23 mouse cellular contexts compared by ENCODE assay signal in the genomic region with DNA sequence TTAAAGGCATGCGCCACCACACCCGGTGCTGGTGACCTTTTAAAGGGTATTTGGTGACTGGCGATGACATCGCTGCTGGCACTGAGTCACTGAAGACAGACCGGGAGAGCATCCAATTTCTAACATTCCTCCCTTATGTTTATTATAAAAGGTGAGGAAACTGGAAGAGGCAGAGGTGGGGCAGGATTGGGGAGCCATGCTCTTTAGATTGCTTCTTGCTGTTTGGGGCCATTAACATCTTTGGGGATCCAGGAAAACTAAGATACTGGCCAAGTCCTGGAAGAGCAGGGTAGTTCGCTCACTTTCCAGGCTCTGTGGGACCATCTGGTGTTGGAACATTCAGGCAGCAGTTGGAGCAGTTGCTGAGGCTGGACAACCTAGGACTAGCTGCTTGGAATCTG. TPM values are rescaled to one million over a fixed set of nuclear protein-coding genes. Genes with fewer than 3 reads are reported as not detected.
DNase-seq lines count a peak whose midpoint lies in the region; ATAC-seq lines count a peak whose summit lies in the region.
"Had no signal": no experiment of that assay in that cellular context is flagged by ENCODE, and none has a peak within 500 bp of the region (broad histone marks: within the 10 kb centered on the region; RNA-seq: fewer than 3 reads in every experiment).

No protein-coding gene starts in this region.

- H3K4me3 ChIP-seq in kidney, embryonic 15.5 days (replicated peaks): no peak overlapping the region
- H3K4me3 ChIP-seq: gastrocnemius, adult 2 months; hindbrain, embryonic 12.5 days; limb, embryonic 13.5 days; liver, embryonic 15.5 days; neural tube, embryonic 15.5 days had no signal

- ATAC-seq in kidney, embryonic 15.5 days (replicated peaks; ENCODE audit: low FRiP score): no peak
- ATAC-seq: forebrain, postnatal 0 days; midbrain, embryonic 16.5 days had no signal

- no peak overlapping the region for H3K4me2 ChIP-seq in kidney, embryonic 15.5 days
- H3K4me2 ChIP-seq: heart, embryonic 11.5 days; hindbrain, embryonic 12.5 days; limb, embryonic 13.5 days; liver, embryonic 15.5 days; neural tube, embryonic 15.5 days had no signal

- no peak overlapping the region for H3K9ac ChIP-seq in kidney, embryonic 15.5 days
- H3K9ac ChIP-seq: forebrain, postnatal 0 days; hindbrain, embryonic 12.5 days; limb, embryonic 13.5 days; liver, embryonic 15.5 days; neural tube, embryonic 15.5 days had no signal

- H3K27ac ChIP-seq in kidney, embryonic 15.5 days: no peak overlapping the region
- H3K27ac ChIP-seq: gastrocnemius, adult 2 months; hindbrain, embryonic 12.5 days; limb, embryonic 13.5 days; liver, embryonic 15.5 days; neural tube, embryonic 15.5 days had no signal

- DNase-seq in adrenal gland, postnatal 14 days: peak; percentile 47
- no peak for DNase-seq in adrenal gland, adult 18-20 months (ENCODE audit: low spot score in 2 of 2)
- DNase-seq in lung, postnatal 10 days: peak; percentile 38
- no peak for DNase-seq in lung, adult 18-20 months
- DNase-seq in cerebellum, adult 8-10 months: peak; percentile 58
- no peak for DNase-seq in left cerebral cortex, adult 18-20 months (ENCODE audit: low spot score in 2 of 2)
- no peak for DNase-seq in gastrocnemius, adult 8-10 months (ENCODE audit: low spot score in 2 of 2)
- DNase-seq: B cell, adult 2 months; embryo, embryonic 11 days; forebrain, postnatal 0 days; gastrocnemius, adult 2 months; heart, postnatal 10 days; kidney, adult 8-10 months; kidney, postnatal 36 days; layer of hippocampus, adult 9-11 months; thymus, adult 2 months had no signal

- H3K4me1 ChIP-seq in kidney, embryonic 15.5 days: peaks cover 6% of the 10 kb centered on the region; the same call in 1 of the 2 replicates
- H3K4me1 ChIP-seq: hindbrain, embryonic 12.5 days; limb, embryonic 13.5 days; liver, embryonic 15.5 days; neural tube, embryonic 15.5 days had no signal

- H3K9me3 ChIP-seq in kidney, embryonic 15.5 days (replicated peaks): no peaks in the 10 kb centered on the region
- H3K9me3 ChIP-seq: hindbrain, embryonic 12.5 days; limb, embryonic 13.5 days; liver, embryonic 15.5 days; neural tube, embryonic 15.5 days had no signal

- WGBS in kidney, embryonic 15.5 days: 85% methylated on average over 6 of the region's 6 CpGs

- no peaks in the 10 kb centered on the region; the same call in 1 of the 2 replicates for H3K27me3 ChIP-seq in kidney, embryonic 15.5 days
- H3K27me3 ChIP-seq: hindbrain, embryonic 12.5 days; limb, embryonic 13.5 days; liver, embryonic 15.5 days had no signal

- no peaks in the 10 kb centered on the region for H3K36me3 ChIP-seq in kidney, embryonic 15.5 days
- H3K36me3 ChIP-seq: hindbrain, embryonic 12.5 days; limb, embryonic 13.5 days; liver, embryonic 15.5 days; neural tube, embryonic 15.5 days had no signal

RNA-seq across cellular contexts. Expression of a gene that starts 5.7 kb away (rescaled TPM):
- 55.3 and 58.7 TPM in 2 replicates for total RNA-seq in adrenal gland, postnatal 14 days (2021)
- total RNA-seq in adrenal gland, adult 18-20 months (2021): 10 to 100 TPM; 79.7 to 83.3 TPM
- total RNA-seq in left cerebral cortex, adult 18-20 months (2021): 10 to 100 TPM; 90.4 to 92.7 TPM
- total RNA-seq in gastrocnemius, adult 8-10 months (2022): 10 to 100 TPM; 48.2 to 56.8 (median 51.2) TPM
- polyA plus RNA-seq in kidney, embryonic 15.5 days (2015; fragmentation: Nextera tagmentation; extraction: Ambion mirVana): 93.2 and 105 TPM in 2 replicates

RNA-seq across cellular contexts. Expression of a gene that starts 31.7 kb away (rescaled TPM):
- total RNA-seq in adrenal gland, postnatal 14 days (2021): 37.6 and 37.9 TPM in 2 replicates
- total RNA-seq in adrenal gland, adult 18-20 months (2021): 10 to 100 TPM; 18.5 to 53.8 TPM
- 10 to 100 TPM; 30.6 to 37.2 TPM for total RNA-seq in left cerebral cortex, adult 18-20 months (2021)
- total RNA-seq in gastrocnemius, adult 8-10 months (2022): 10 to 100 TPM in 2 of 4 experiments, 1 to 10 TPM in 2; 7.8 to 16.8 (median 9.7) TPM
- 19.5 and 20.5 TPM in 2 replicates for polyA plus RNA-seq in kidney, embryonic 15.5 days (2015; fragmentation: Nextera tagmentation; extraction: Ambion mirVana)

Comparison
In these comparisons a context has a peak if more than half of its experiments do, and no peak if none do; other contexts are left out.
1. DNase-seq: peak in adrenal gland, postnatal 14 days (single experiment), lung, postnatal 10 days (single experiment) and cerebellum, adult 8-10 months (single experiment); none in adrenal gland, adult 18-20 months (0 of 2), lung, adult 18-20 months (0 of 2), left cerebral cortex, adult 18-20 months (0 of 2) and gastrocnemius, adult 8-10 months (0 of 2).